Mouse (Mus musculus) 416B (cell line): ENCODE measurements around the gene Crhr1.
"Not testable (repeated sequence)": the region's sequence is repeated elsewhere in the genome, so short reads cannot be mapped to it uniquely, and the experiment has no call there.

Source experiments
- DNase-seq: peaks from one replicate; pipeline ENCODE4 v3.0.0; 2011; ENCODE audit warnings: low read depth

Gene Crhr1

DNA sequence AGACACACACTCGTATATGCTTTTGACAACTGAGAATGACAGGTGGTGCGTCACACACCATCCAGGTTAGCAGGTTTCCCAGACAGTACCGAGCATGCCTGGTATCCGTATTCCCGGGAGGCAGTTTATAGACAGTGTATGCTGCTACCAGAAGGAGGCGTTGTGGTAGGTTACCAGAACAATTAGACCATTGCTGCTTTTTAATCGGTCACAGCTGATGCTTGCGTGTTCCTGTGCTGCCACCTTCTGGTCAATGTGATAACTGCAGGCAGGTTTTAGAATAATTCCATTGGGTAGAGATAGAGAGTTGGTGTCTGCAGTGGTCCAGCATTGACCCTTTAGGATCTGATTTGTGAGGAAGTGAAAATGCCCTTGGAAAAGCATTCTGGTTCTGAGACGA is 63.1 kb downstream of the Crhr1 start:
- DNase-seq: peak; percentile 85

DNA sequence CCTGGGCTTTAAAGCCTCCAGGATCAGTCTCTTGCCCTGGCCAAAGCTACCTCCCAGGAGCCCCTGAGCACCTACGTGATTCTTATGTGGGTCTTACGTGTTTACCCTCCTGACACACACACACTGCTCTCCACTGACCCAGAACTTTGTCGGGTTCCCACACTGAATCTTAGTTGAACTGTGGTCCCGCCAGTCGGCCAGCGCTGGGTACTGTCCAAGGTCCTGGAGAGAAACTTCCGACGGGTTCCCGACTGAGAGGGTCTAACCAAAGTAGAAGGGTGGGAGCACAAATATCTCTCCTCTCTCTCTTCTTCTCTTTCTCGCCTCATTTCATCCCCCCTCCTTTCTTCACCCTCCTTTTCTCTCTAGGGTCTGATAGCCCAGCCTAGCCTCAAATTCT is 65.2 kb downstream of the Crhr1 start:
- no peak for DNase-seq

DNA sequence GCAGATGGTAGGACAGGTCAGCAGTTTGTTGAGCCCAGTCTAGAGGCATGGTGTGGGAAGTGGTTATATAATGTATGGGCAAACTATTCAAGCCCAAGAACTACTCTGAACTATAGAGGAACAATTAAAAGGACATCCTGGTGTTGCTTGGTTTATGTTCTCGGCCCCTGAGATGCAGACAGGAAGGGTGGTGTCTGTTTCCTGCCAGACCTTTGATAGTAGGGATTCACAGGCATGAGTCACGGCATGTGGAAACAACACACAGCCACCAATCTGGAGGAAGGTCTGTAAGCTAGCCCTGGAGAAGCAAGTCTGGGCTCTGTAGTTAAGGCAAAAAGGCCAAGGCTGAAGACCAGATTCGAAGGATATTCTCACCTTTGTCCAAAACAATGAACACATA is 70.6 kb downstream of the Crhr1 start:
- peak; percentile 94 for DNase-seq

DNA sequence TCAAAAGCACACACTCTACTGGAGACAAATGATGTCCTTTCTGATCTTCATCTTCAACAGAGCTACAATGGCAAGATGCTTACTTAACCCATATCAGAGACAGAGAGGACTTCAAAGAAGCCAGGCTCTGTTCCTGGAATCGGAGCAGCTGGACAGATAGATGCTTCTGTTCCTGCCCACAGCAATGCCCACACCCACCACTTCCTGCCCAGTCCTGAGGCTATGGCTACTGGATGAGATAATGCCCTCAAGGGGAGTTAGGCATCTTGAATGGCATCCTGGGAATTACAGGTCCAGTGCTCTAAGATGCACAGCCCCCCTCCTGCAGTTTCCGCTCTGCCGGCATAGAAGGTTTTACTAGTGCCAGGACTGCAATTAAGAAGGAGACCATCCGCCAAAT is 73.9 kb downstream of the Crhr1 start:
- DNase-seq: no peak

DNA sequence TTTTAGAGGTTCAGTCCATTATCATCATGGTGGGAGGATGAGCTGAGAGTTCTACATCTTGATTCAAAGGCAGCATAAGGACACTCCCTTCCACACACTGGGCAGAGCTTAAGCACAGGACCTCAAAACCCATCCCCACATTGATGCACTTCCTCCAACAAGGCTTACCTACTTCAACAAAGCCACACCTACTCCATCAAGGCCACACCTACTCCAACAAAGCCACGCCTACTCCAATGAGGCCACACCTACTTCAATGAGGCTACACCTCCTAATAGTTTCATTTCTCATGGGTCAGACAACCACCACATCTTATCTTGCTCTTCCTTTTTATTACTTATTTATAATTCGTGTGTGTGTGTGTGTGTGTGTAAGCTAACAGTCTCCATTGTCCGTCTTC is 76.4 kb downstream of the Crhr1 start:
- no peak for DNase-seq

DNA sequence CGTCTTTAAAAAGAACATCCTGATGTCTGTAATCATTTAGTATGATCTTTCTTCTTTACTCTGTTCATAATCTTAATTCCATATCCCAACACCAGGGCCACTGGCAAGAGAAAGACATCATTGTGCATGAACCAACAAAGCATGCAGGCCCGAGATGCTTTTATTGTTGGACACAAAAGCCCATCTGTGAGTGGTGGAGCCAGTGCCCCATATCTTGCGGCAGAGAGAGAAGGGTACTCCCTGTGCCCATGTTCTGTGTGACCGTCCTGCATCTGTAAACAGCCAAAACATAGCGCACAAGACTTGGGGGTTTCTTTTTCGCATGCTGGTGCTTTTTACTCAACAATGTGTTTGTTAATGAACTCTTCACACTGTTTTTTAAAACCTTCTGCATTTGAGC is 78.6 kb downstream of the Crhr1 start:
- DNase-seq: no peak

DNA sequence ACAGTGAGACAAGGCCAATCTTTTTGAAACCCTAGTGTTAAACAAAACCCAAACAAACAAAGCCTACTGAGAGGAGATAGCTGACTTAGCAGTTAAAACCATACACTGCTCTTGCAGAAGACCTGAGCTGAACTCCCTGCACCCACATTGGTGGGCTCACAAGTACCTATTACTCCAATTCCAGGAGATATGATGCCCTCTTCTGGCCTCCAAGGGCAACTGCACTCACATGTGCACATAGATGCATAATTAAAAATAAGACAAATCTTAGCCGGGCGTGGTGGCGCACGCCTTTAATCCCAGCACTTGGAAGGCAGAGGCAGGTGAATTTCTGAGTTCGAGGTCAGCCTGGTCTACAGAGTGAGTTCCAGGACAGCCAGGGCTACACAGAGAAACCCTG is 81.5 kb downstream of the Crhr1 start:
- DNase-seq: not testable (repeated sequence)

DNA sequence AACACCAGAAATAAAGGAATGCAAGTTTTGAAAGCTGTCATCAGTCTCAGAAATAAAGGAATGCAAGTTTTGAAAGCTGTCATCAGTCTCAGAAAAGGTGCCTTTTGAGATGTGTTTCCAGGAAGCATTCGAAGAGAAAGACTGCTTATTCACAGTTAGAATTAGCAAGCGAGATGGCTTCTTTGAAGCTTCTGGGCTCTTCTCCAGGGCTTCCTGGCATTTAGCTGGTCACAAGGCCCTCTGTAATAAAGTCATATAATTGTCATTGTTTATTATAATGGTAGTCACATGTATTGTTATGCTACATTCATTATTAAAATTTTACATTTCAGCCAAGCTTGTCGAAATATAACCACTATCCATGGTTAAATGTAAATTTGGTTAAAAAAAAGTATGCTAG is 85.4 kb downstream of the Crhr1 start:
- no peak for DNase-seq

DNA sequence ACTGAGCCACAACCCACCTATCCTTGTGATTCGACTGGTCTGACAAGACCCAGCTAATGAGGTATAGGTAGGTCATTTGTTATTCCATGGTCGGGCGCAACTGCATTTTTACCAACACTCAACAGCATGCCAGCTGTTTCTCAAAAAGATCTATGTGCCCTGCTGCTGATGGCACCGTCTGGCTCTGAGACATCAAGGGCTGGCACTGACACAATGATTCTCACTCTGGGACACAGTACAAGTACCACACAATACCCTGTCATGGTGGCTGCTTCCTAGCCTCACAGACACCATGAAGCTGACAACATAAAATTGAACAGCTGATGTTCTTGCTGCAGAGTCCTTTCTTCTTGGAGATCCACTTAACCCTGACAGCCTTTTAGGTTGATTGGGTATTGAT is 87.6 kb downstream of the Crhr1 start:
- DNase-seq: no peak

DNA sequence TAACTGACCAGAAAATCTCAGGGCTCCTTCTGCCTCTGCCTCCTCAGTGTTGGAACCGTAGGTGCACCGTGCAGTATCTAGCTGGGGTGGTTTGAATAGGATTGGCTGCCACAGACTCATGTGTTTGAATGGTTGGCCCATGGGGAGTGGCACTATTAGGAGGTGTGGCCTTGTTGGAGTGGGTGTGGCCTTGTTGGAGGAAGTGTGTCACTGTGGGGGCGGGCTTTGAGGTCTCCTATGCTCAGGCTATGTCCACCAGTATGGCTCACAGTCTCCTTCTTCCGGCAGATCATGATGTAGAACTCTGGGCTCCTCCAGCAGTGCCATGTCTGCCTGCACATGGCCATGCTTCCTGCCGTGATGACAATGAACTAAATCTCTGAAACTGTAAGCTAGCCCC is 89.1 kb downstream of the Crhr1 start:
- DNase-seq: no peak

DNA sequence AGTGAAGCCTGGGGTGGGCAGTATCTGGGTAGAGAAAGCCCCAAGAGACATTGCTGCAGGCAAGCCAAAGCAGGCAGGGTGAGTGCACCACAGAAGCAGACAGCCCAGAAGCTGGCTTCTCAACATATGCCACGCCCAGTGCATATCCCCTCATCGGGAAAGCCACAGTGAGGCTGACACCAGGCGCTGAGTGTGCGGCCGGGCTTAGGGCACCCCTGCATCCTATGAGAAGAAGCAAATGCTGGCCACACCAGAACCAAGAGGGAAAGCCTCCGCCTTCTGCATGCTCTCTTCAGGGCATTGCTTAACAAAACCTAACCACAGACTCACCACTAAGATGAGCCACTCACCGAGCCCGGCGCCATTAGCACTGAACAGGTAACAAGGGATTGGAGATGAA is 90.6 kb downstream of the Crhr1 start:
- peak; percentile 74 for DNase-seq
